Mouse (Mus musculus) MEL (cell line): Measurements from ENCODE around the gene Ppp1r14c. TPM values are rescaled to one million over a fixed set of nuclear protein-coding genes. Genes with fewer than 3 reads are reported as not detected.

Experiments
- DNase-seq: peaks from one replicate; pipeline ENCODE4 v3.0.0; 2011; ENCODE audit warnings: low read depth, low spot score
- H3K27ac ChIP-seq: 2 replicates; pipeline ENCODE4 v1.5.1; 2012; ENCODE audit warnings: low read depth, mild to moderate bottlenecking, control low read depth, low read length, moderate library complexity; ENCODE audit not compliant: control insufficient read depth
- H3K27me3 ChIP-seq, 2 experiments: fragments of 150-350 bp in 1 of 2; sonication (generic) in 1 of 2; 2 replicates each; pipeline ENCODE4 v1.6.1; 2012; ENCODE audit warnings: low read length in 2 of 2, mild to moderate bottlenecking in 2 of 2, improper control_type of control experiment in 1 of 2, moderate library complexity in 1 of 2; ENCODE audit not compliant: insufficient read depth in 2 of 2, control insufficient read depth in 1 of 2
- H3K36me3 ChIP-seq, 2 experiments: 2 replicates each; pipeline ENCODE4 v1.6.1; 2012 to 2014; ENCODE audit warnings: low read length in 2 of 2, improper control_type of control experiment in 1 of 2, inconsistent platforms in 1 of 2, mild to moderate bottlenecking in 1 of 2; ENCODE audit not compliant: insufficient read depth in 2 of 2, control insufficient read depth in 1 of 2
- H3K4me1 ChIP-seq, 2 experiments: fragments of 150-350 bp in 1 of 2; sonication (generic) in 1 of 2; 2 replicates each; pipeline ENCODE4 v1.6.1; 2012; ENCODE audit warnings: low read length in 2 of 2, improper control_type of control experiment in 1 of 2, mild to moderate bottlenecking in 1 of 2; ENCODE audit not compliant: insufficient read depth in 2 of 2, control insufficient read depth in 1 of 2
- H3K4me3 ChIP-seq, 2 experiments: fragments of 150-350 bp in 1 of 2; sonication (generic) in 1 of 2; 2 replicates each; pipeline ENCODE4 v1.5.1; 2012; ENCODE audit warnings: low read depth in 2 of 2, low read length in 2 of 2, mild to moderate bottlenecking in 2 of 2, moderate library complexity in 2 of 2, control low read depth in 1 of 2, improper control_type of control experiment in 1 of 2; ENCODE audit not compliant: control insufficient read depth in 1 of 2, insufficient read depth in 1 of 2
- H3K79me2 ChIP-seq: 2 replicates; pipeline ENCODE4 v1.6.1; 2012; ENCODE audit warnings: mild to moderate bottlenecking, low read length, moderate library complexity; ENCODE audit not compliant: control insufficient read depth, poor library complexity, insufficient read depth
- H3K9ac ChIP-seq: 2 replicates; pipeline ENCODE4 v1.6.1; 2012; ENCODE audit warnings: low read depth, mild to moderate bottlenecking, control low read depth, low read length, moderate library complexity; ENCODE audit not compliant: control insufficient read depth, poor library complexity, severe bottlenecking
- H3K9me3 ChIP-seq: fragments of 150-350 bp; sonication (generic); replicated peaks from 2 replicates; pipeline ENCODE4 v1.6.1; 2012; ENCODE audit warnings: mild to moderate bottlenecking, low read length, improper control_type of control experiment, moderate library complexity; ENCODE audit not compliant: insufficient read depth
- BHLHE40 ChIP-seq: IDR thresholded peaks from 2 replicates; pipeline ENCODE4 v1.6.1; 2012; ENCODE audit warnings: low read depth, mild to moderate bottlenecking, inconsistent platforms, low read length, improper control_type of control experiment, borderline replicate concordance
- CHD1 ChIP-seq: IDR thresholded peaks from 2 replicates; pipeline ENCODE4 v1.6.1; 2012; ENCODE audit warnings: low read depth, mild to moderate bottlenecking, inconsistent platforms, low read length, improper control_type of control experiment
- E2F4 ChIP-seq: IDR thresholded peaks from 2 replicates; pipeline ENCODE4 v1.6.1; 2011; ENCODE audit warnings: low read depth, low read length, improper control_type of control experiment, borderline replicate concordance
- ELF1 ChIP-seq: IDR thresholded peaks from 2 replicates; pipeline ENCODE4 v1.6.1; 2014; ENCODE audit warnings: low read depth, mild to moderate bottlenecking, inconsistent platforms, low read length, improper control_type of control experiment, moderate library complexity
- EP300 ChIP-seq, 2 experiments: IDR thresholded peaks; 2 replicates each; pipeline ENCODE4 v1.6.1; 2011; ENCODE audit warnings: improper control_type of control experiment in 2 of 2, low read length in 2 of 2, low read depth in 1 of 2, mild to moderate bottlenecking in 1 of 2
- ETS1 ChIP-seq: IDR thresholded peaks from 2 replicates; pipeline ENCODE4 v1.6.1; 2012; ENCODE audit warnings: low read depth, mild to moderate bottlenecking, inconsistent platforms, low read length, improper control_type of control experiment, moderate library complexity
- GATA1 ChIP-seq: IDR thresholded peaks from 2 replicates; pipeline ENCODE4 v1.6.1; 2011; ENCODE audit warnings: low read depth, low read length, improper control_type of control experiment
- HCFC1 ChIP-seq: IDR thresholded peaks from 2 replicates; pipeline ENCODE4 v1.6.1; 2012; ENCODE audit warnings: low read depth, mild to moderate bottlenecking, inconsistent platforms, low read length, improper control_type of control experiment, moderate library complexity
- JUND ChIP-seq: IDR thresholded peaks from 2 replicates; pipeline ENCODE4 v1.6.1; 2011; ENCODE audit warnings: low read depth, mild to moderate bottlenecking, improper control_type of control experiment, low read length
- KAT2A ChIP-seq: conservative IDR thresholded peaks from 2 replicates; pipeline ENCODE4 v1.6.1; 2012; ENCODE audit warnings: low read depth, low read length, improper control_type of control experiment, inconsistent platforms
- MAZ ChIP-seq: IDR thresholded peaks from 2 replicates; pipeline ENCODE4 v1.6.1; 2012; ENCODE audit warnings: low read depth, mild to moderate bottlenecking, inconsistent platforms, low read length, improper control_type of control experiment
- MYC ChIP-seq: IDR thresholded peaks from 2 replicates; pipeline ENCODE4 v1.6.1; 2011; ENCODE audit warnings: low read depth, mild to moderate bottlenecking, low read length, improper control_type of control experiment, moderate library complexity
- POLR2A ChIP-seq, 2 experiments: IDR thresholded peaks; 2 replicates each; pipeline ENCODE4 v1.6.1; 2011 to 2012; ENCODE audit warnings: low read length in 2 of 2, mild to moderate bottlenecking in 2 of 2, control low read depth in 1 of 2, improper control_type of control experiment in 1 of 2, low read depth in 1 of 2, moderate library complexity in 1 of 2; ENCODE audit not compliant: control insufficient read depth in 1 of 2, insufficient read depth in 1 of 2, poor library complexity in 1 of 2
- POLR2AphosphoS2 ChIP-seq: IDR thresholded peaks from 2 replicates; pipeline ENCODE4 v1.6.1; 2011; ENCODE audit warnings: low read length, improper control_type of control experiment
- POLR2AphosphoS5 ChIP-seq: IDR thresholded peaks from 2 replicates; pipeline ENCODE4 v1.6.1; 2012; ENCODE audit warnings: low read depth, borderline replicate concordance, mild to moderate bottlenecking, inconsistent platforms, low read length, moderate library complexity, mixed read lengths
- RAD21 ChIP-seq: IDR thresholded peaks from 2 replicates; pipeline ENCODE4 v1.6.1; 2011; ENCODE audit warnings: mild to moderate bottlenecking, low read depth, low read length, improper control_type of control experiment
- TAL1 ChIP-seq: IDR thresholded peaks from 2 replicates; pipeline ENCODE4 v1.6.1; 2012; ENCODE audit warnings: mild to moderate bottlenecking, inconsistent platforms, low read length, moderate library complexity, mixed read lengths
- TBP ChIP-seq: IDR thresholded peaks from 2 replicates; pipeline ENCODE4 v1.8.0; 2011; ENCODE audit warnings: low read depth, low read length, improper control_type of control experiment
- TCF12 ChIP-seq: IDR thresholded peaks from 2 replicates; pipeline ENCODE4 v1.6.1; 2014; ENCODE audit warnings: low read depth, mild to moderate bottlenecking, inconsistent platforms, low read length, improper control_type of control experiment, moderate library complexity
- UBTF ChIP-seq: IDR thresholded peaks from 2 replicates; pipeline ENCODE4 v1.6.1; 2012; ENCODE audit warnings: low read depth, mild to moderate bottlenecking, inconsistent platforms, low read length, improper control_type of control experiment, moderate library complexity, borderline replicate concordance; ENCODE audit not compliant: insufficient read depth
- ZKSCAN1 ChIP-seq: IDR thresholded peaks from 2 replicates; pipeline ENCODE4 v1.6.1; 2012; ENCODE audit warnings: low read depth, mild to moderate bottlenecking, inconsistent platforms, low read length, improper control_type of control experiment, moderate library complexity
- polyA plus RNA-seq, 2 experiments: library from polyadenylated mRNA; stranded (reverse) in 1 of 2; unstranded in 1 of 2; fragments of >175 nt in 1 of 2; fragments of >200 nt in 1 of 2; gene quantifications; 2 replicates each; pipeline versions ENCODE4 v1.2.1 to v1.2.4; 2012; ENCODE audit warnings: low replicate concordance in 2 of 2, low read depth in 1 of 2; ENCODE audit not compliant: insufficient read length in 2 of 2, insufficient read depth in 1 of 2, missing spikeins in 1 of 2
- total RNA-seq: library from RNA; depleted of rRNA; stranded (reverse); fragments of 300-350 nt; gene quantifications from 2 replicates; pipeline ENCODE4 v1.2.3, GENCODE M21; 2012

Ppp1r14c gene
- total and polyA plus RNA-seq, 3 experiments, result not detected

- no peak overlapping the region for H3K4me3 ChIP-seq
- TF ChIP-seq KAT2A (no peak), UBTF (no peak), GATA1 (no peak), ETS1 (no peak), EP300 (IDR thresholded peaks at IDR 0.05; ENCODE audit: low read depth in 1 of 2, low read length in 2 of 2) (no peak), BHLHE40 (no peak), POLR2AphosphoS5 (no peak), ZKSCAN1 (no peak), HCFC1 (no peak), TAL1 (no peak), MAZ (no peak), CHD1 (no peak), JUND (no peak), TCF12 (no peak), TBP (no peak), RAD21 (no peak), POLR2A (IDR thresholded peaks at IDR 0.05; ENCODE audit: control insufficient read depth in 1 of 2, insufficient read depth in 1 of 2, low read depth in 1 of 2, low read length in 2 of 2, poor library complexity in 1 of 2) (no peak), POLR2AphosphoS2 (no peak), MYC (no peak), ELF1 (no peak)
- no peaks in the 10 kb centered on the region for H3K4me1 ChIP-seq
- no peaks in the 10 kb centered on the region for H3K9me3 ChIP-seq
- no peak for DNase-seq
- H3K27ac ChIP-seq, result no peak overlapping the region
- no peaks in the 10 kb centered on the region for H3K27me3 ChIP-seq
- no peak overlapping the region for H3K9ac ChIP-seq
- H3K36me3 ChIP-seq, result no peaks in the 10 kb centered on the region
- H3K79me2 ChIP-seq, result no peaks in the 10 kb centered on the region
These were observed 28.4 kb upstream of the Ppp1r14c start for GRCm38 (mm10) chr10:3337330-3337901.

DNA sequence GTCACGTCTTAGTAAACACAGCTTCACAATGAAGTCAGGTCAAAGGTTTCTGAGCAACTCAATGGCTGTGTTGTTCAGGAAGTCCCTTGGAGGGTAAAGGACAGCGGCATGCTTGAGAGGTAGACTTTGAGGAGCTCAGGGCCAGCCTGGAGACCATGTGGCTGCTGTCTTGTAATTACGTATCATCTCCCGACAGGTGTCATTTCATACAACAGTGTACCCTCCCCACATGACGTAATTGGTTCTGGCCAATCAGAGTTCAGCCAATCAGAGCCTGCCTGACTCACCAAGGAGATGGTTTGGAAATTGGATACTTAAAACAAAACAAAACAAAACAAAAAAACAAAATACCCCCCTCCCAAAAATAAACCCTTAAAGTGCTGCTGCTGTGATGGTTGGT is 20.2 kb upstream of the Ppp1r14c start:
- no peak overlapping the region for H3K27ac ChIP-seq
- H3K27me3 ChIP-seq, result no peaks in the 10 kb centered on the region
- no peaks in the 10 kb centered on the region for H3K9me3 ChIP-seq
- no peaks in the 10 kb centered on the region for H3K36me3 ChIP-seq
- H3K79me2 ChIP-seq, result no peaks in the 10 kb centered on the region
- no peak overlapping the region for H3K9ac ChIP-seq
- no peak overlapping the region for H3K4me3 ChIP-seq
- TF ChIP-seq TBP (no peak), EP300 (IDR thresholded peaks at IDR 0.05; ENCODE audit: low read depth in 1 of 2, low read length in 2 of 2) (no peak), POLR2AphosphoS2 (no peak), ELF1 (no peak), JUND (no peak), HCFC1 (no peak), POLR2AphosphoS5 (no peak), RAD21 (no peak), MYC (no peak), E2F4 (no peak), ETS1 (no peak), UBTF (no peak)
- no peaks in the 10 kb centered on the region for H3K4me1 ChIP-seq
- DNase-seq, result no peak
